Mouse (Mus musculus) frontal cortex, postnatal 25 days (tissue): ENCODE measurements around the gene Vmn1r234.
"Not testable (repeated sequence)": the region's sequence is repeated elsewhere in the genome, so short reads cannot be mapped to it uniquely, and the experiment has no call there.

ENCODE experiments used
- DNase-seq, 2 experiments: peaks; one replicate each; pipeline ENCODE4 v3.0.0; 2022; ENCODE audit warnings: low spot score in 2 of 2

The Vmn1r234 gene

GRCm38 (mm10) chr17:21225787-21226186, at the start of gene Vmn1r234:
Gene Vmn1r234, plus strand, starts transcription at chr17:21226087.
- no peak for DNase-seq

GRCm38 (mm10) chr17:21211081-21211480, 14.8 kb upstream of the Vmn1r234 start:
- DNase-seq: not testable (repeated sequence)

GRCm38 (mm10) chr17:21231654-21232053, 5.8 kb downstream of the Vmn1r234 start:
- peak; percentile 34 to 52 for DNase-seq

- no peak for DNase-seq
Observed at GRCm38 (mm10) chr17:21256111-21256510, 30.2 kb downstream of the Vmn1r234 start, which contains the start of gene Vmn1r235. Gene Vmn1r235, plus strand, starts transcription at chr17:21256411.

- DNase-seq: peak; percentile 2 to 39
Observed at GRCm38 (mm10) chr17:21272103-21272502, 46.2 kb downstream of the Vmn1r234 start.

GRCm38 (mm10) chr17:21282642-21283041, 56.8 kb downstream of the Vmn1r234 start, which contains the start of gene Vmn1r236:
Gene Vmn1r236, plus strand, starts transcription at chr17:21282942.
- DNase-seq: no peak

- DNase-seq: no peak
Observed at GRCm38 (mm10) chr17:21284395-21284794, 58.5 kb downstream of the Vmn1r234 start.
